Mouse (Mus musculus) CH12.LX (cell line): ENCODE results near the gene Kcnk18. TPM values are rescaled to one million over a fixed set of nuclear protein-coding genes. Genes with fewer than 3 reads are reported as not detected.

Experiments used
- DNase-seq: peaks from one replicate; pipeline ENCODE4 v3.0.0-alpha.2; 2013; ENCODE audit errors: extremely low read depth
- H3K27ac ChIP-seq: 2 replicates; pipeline ENCODE4 v1.5.1; 2012; ENCODE audit warnings: low read depth, mild to moderate bottlenecking, control low read depth, moderate library complexity; ENCODE audit not compliant: insufficient read depth
- H3K27me3 ChIP-seq: replicated peaks from 2 replicates; pipeline ENCODE3; 2012; ENCODE audit warnings: inconsistent platforms
- H3K36me3 ChIP-seq, 2 experiments: replicated peaks in 1 of 2; 2 replicates each; pipeline versions ENCODE3 to v1.6.1; 2012; ENCODE audit warnings: inconsistent platforms in 1 of 2, low read length in 1 of 2, mild to moderate bottlenecking in 1 of 2, mixed read lengths in 1 of 2, moderate library complexity in 1 of 2; ENCODE audit not compliant: control insufficient read depth in 1 of 2, insufficient read depth in 1 of 2
- H3K4me1 ChIP-seq, 2 experiments: 2 replicates each; pipeline ENCODE4 v1.6.1; 2012; ENCODE audit warnings: inconsistent platforms in 1 of 2, moderate library complexity in 1 of 2; ENCODE audit not compliant: insufficient read depth in 2 of 2, control insufficient read depth in 1 of 2
- H3K4me2 ChIP-seq: 2 replicates; pipeline ENCODE4 v1.6.1; 2012; ENCODE audit warnings: low read depth, mild to moderate bottlenecking, control low read depth; ENCODE audit not compliant: poor library complexity, insufficient read depth, severe bottlenecking
- H3K4me3 ChIP-seq, 3 experiments: fragments of 150-350 bp in 1 of 3; sonication (generic) in 1 of 3; replicated peaks in 1 of 3; 2 replicates each; pipeline versions ENCODE3 to v1.5.1; 2011 to 2012; ENCODE audit warnings: low read depth in 2 of 3, low read length in 2 of 3, mild to moderate bottlenecking in 2 of 3, moderate library complexity in 2 of 3, control low read depth in 1 of 3, improper control_type of control experiment in 1 of 3, inconsistent platforms in 1 of 3, mixed read lengths in 1 of 3; ENCODE audit not compliant: poor library complexity in 1 of 3
- H3K79me2 ChIP-seq: replicated peaks from 2 replicates; pipeline ENCODE4 v1.6.1; 2012; ENCODE audit warnings: mild to moderate bottlenecking, moderate library complexity; ENCODE audit not compliant: control insufficient read depth, poor library complexity, insufficient read depth, severe bottlenecking; ENCODE audit errors: extremely low read depth
- H3K9ac ChIP-seq: 2 replicates; pipeline ENCODE4 v1.6.1; 2012; ENCODE audit warnings: low read depth, mild to moderate bottlenecking, control low read depth, moderate library complexity; ENCODE audit not compliant: insufficient read depth
- H3K9me3 ChIP-seq: replicated peaks from 2 replicates; pipeline ENCODE3; 2012; ENCODE audit warnings: low read length, inconsistent platforms, mixed read lengths
- BHLHE40 ChIP-seq: IDR thresholded peaks from 2 replicates; pipeline ENCODE4 v1.6.1; 2011; ENCODE audit warnings: mild to moderate bottlenecking, low read depth, low read length, improper control_type of control experiment
- E2F4 ChIP-seq: IDR thresholded peaks from 2 replicates; pipeline ENCODE4 v1.6.1; 2011; ENCODE audit warnings: low read depth, low read length, improper control_type of control experiment; ENCODE audit not compliant: insufficient replicate concordance
- ELF1 ChIP-seq: IDR thresholded peaks from 2 replicates; pipeline ENCODE4 v1.6.1; 2014; ENCODE audit warnings: low read depth, mild to moderate bottlenecking, inconsistent platforms, low read length, improper control_type of control experiment
- EP300 ChIP-seq: IDR thresholded peaks from 2 replicates; pipeline ENCODE4 v1.6.1; 2011; ENCODE audit warnings: low read length, improper control_type of control experiment
- GABPA ChIP-seq: IDR thresholded peaks from 2 replicates; pipeline ENCODE4 v1.6.1; 2012; ENCODE audit warnings: low read depth, low read length, improper control_type of control experiment, inconsistent platforms; ENCODE audit not compliant: insufficient replicate concordance
- HCFC1 ChIP-seq: IDR thresholded peaks from 2 replicates; pipeline ENCODE4 v1.6.1; 2012; ENCODE audit warnings: low read depth, mild to moderate bottlenecking, inconsistent platforms, low read length, improper control_type of control experiment
- JUN ChIP-seq: IDR thresholded peaks from 2 replicates; pipeline ENCODE4 v1.6.1; 2011; ENCODE audit warnings: low read depth, mild to moderate bottlenecking, low read length, improper control_type of control experiment, moderate library complexity; ENCODE audit not compliant: insufficient read depth
- JUND ChIP-seq: conservative IDR thresholded peaks from 2 replicates; pipeline ENCODE4 v1.6.1; 2011; ENCODE audit warnings: low read depth, low read length, improper control_type of control experiment
- KAT2A ChIP-seq: IDR thresholded peaks from 2 replicates; pipeline ENCODE4 v1.6.1; 2012; ENCODE audit warnings: low read length, improper control_type of control experiment, inconsistent platforms; ENCODE audit not compliant: insufficient replicate concordance
- MAX ChIP-seq: IDR thresholded peaks from 2 replicates; pipeline ENCODE4 v1.6.1; 2011; ENCODE audit warnings: low read length, improper control_type of control experiment
- MEF2A ChIP-seq: IDR thresholded peaks from 2 replicates; pipeline ENCODE4 v1.6.1; 2014; ENCODE audit warnings: low read depth, mild to moderate bottlenecking, inconsistent platforms, low read length, improper control_type of control experiment, borderline replicate concordance
- MYC ChIP-seq: IDR thresholded peaks from 2 replicates; pipeline ENCODE4 v1.6.1; 2011; ENCODE audit warnings: low read depth, mild to moderate bottlenecking, improper control_type of control experiment, low read length
- PAX5 ChIP-seq: IDR thresholded peaks from 2 replicates; pipeline ENCODE4 v1.6.1; 2012; ENCODE audit warnings: low read length, inconsistent platforms, mixed read lengths
- POLR2A ChIP-seq: IDR thresholded peaks from 2 replicates; pipeline ENCODE4 v1.6.1; 2011; ENCODE audit warnings: low read depth, mild to moderate bottlenecking, improper control_type of control experiment, low read length
- POLR2AphosphoS2 ChIP-seq: IDR thresholded peaks from 2 replicates; pipeline ENCODE4 v1.6.1; 2011; ENCODE audit warnings: low read depth, low read length, improper control_type of control experiment
- RCOR1 ChIP-seq: conservative IDR thresholded peaks from 2 replicates; pipeline ENCODE4 v1.6.1; 2012; ENCODE audit warnings: low read depth, mild to moderate bottlenecking, inconsistent platforms, low read length, improper control_type of control experiment
- SIN3A ChIP-seq: IDR thresholded peaks from 2 replicates; pipeline ENCODE4 v1.6.1; 2012; ENCODE audit warnings: low read length, improper control_type of control experiment, inconsistent platforms
- TBP ChIP-seq: conservative IDR thresholded peaks from 2 replicates; pipeline ENCODE4 v1.6.1; 2011; ENCODE audit warnings: low read depth, low read length, improper control_type of control experiment
- TCF12 ChIP-seq: IDR thresholded peaks from 2 replicates; pipeline ENCODE4 v1.6.1; 2014; ENCODE audit warnings: low read depth, mild to moderate bottlenecking, inconsistent platforms, low read length, improper control_type of control experiment
- UBTF ChIP-seq: IDR thresholded peaks from 2 replicates; pipeline ENCODE4 v1.6.1; 2012; ENCODE audit warnings: low read depth, mild to moderate bottlenecking, inconsistent platforms, low read length, improper control_type of control experiment, moderate library complexity
- USF1 ChIP-seq: IDR thresholded peaks from 2 replicates; pipeline ENCODE4 v1.6.1; 2014; ENCODE audit warnings: low read depth, mild to moderate bottlenecking, inconsistent platforms, low read length, improper control_type of control experiment
- ZNF384 ChIP-seq: IDR thresholded peaks from 2 replicates; pipeline ENCODE4 v1.6.1; 2012; ENCODE audit warnings: low read depth, low read length, improper control_type of control experiment, inconsistent platforms
- dilution Hi-C: fragments of 300-500 bp; cut with MboI; formaldehyde crosslinking; loops from 2 replicates; pipeline ENCODE4 v1.14.3; 2020; ENCODE audit warnings: low sequenced_read_pairs; ENCODE audit not compliant: extremely low pct_unique_long_range_greater_than_20kb, extremely low pct_ligation_motif_present
- in situ Hi-C: fragments of 300-500 bp; cut with MboI; formaldehyde crosslinking; loops from 3 replicates; pipeline ENCODE4 v1.14.3; 2019; ENCODE audit warnings: low sequenced_read_pairs, low pct_ligation_motif_present, low pct_unique_long_range_greater_than_20kb, mixed read lengths
- polyA plus RNA-seq: library from polyadenylated mRNA; unstranded; fragments of >175 nt; gene quantifications from 2 replicates; pipeline ENCODE4 v1.2.1, GENCODE M21; 2012; ENCODE audit warnings: low read depth; ENCODE audit not compliant: insufficient read length
- total RNA-seq, 2 experiments: library from RNA; depleted of rRNA; stranded (reverse); fragments of 300-350 nt in 1 of 2; fragments of >200 nt in 1 of 2; gene quantifications; 2 replicates each; pipeline ENCODE4 v1.2.3; 2012 to 2014

Kcnk18 gene
- total and polyA plus RNA-seq, 3 experiments = not detected

GRCm38 (mm10) chr19:59232786-59233185 lies 13.8 kb downstream of the Kcnk18 start:
- no peaks in the 10 kb centered on the region for H3K79me2 ChIP-seq
- TF ChIP-seq ZNF384 = no peak
- TF ChIP-seq POLR2AphosphoS2 = no peak
- TF ChIP-seq BHLHE40 = no peak
- no peak for TF ChIP-seq GABPA
- no peak for TF ChIP-seq POLR2A
- no peak for TF ChIP-seq TCF12
- no peak for TF ChIP-seq UBTF
- no peak for TF ChIP-seq PAX5
- no peak for TF ChIP-seq HCFC1
- no peak for TF ChIP-seq MEF2A
- no peak for TF ChIP-seq KAT2A
- TF ChIP-seq E2F4 = no peak
- no peaks in the 10 kb centered on the region for H3K27me3 ChIP-seq
- H3K4me3 ChIP-seq = no peak overlapping the region
- dilution Hi-C loops = no loop called here
- in situ Hi-C loops = no loop called here
- H3K9me3 ChIP-seq = peaks cover 2% of the 10 kb centered on the region
- no peaks in the 10 kb centered on the region for H3K36me3 ChIP-seq
- no peak overlapping the region for H3K27ac ChIP-seq
- H3K4me1 ChIP-seq = peaks cover 0 to 7% of the 10 kb centered on the region in 2 experiments; a peak in 2 of 4 replicates
- DNase-seq = no peak
- H3K4me2 ChIP-seq = no peak overlapping the region
- H3K9ac ChIP-seq = no peak overlapping the region

GRCm38 (mm10) chr19:59235001-59235400 lies 16.0 kb downstream of the Kcnk18 start:
- no peak for DNase-seq
- Histone ChIP-seq H3K9ac (no peak overlapping the region), H3K9me3 (peaks cover 2% of the 10 kb centered on the region), H3K36me3 (no peaks in the 10 kb centered on the region), H3K79me2 (no peaks in the 10 kb centered on the region), H3K4me3 (no peak overlapping the region), H3K4me2 (no peak overlapping the region), H3K27me3 (no peaks in the 10 kb centered on the region), H3K4me1 (peaks cover 0 to 7% of the 10 kb centered on the region in 2 experiments; a peak in 2 of 4 replicates), H3K27ac (no peak overlapping the region)
- dilution Hi-C loops (no loop called here), in situ Hi-C loops (no loop called here)
- TF ChIP-seq EP300 = no peak
- TF ChIP-seq BHLHE40 = no peak
- no peak for TF ChIP-seq PAX5
- no peak for TF ChIP-seq MYC
- no peak for TF ChIP-seq HCFC1
- TF ChIP-seq SIN3A = no peak
- TF ChIP-seq USF1 = no peak
- no peak for TF ChIP-seq JUND
- no peak for TF ChIP-seq E2F4
- TF ChIP-seq RCOR1 = no peak
- TF ChIP-seq TBP = no peak
- no peak for TF ChIP-seq MAX
- no peak for TF ChIP-seq POLR2A
- no peak for TF ChIP-seq TCF12
- TF ChIP-seq ELF1 = no peak
- TF ChIP-seq JUN = no peak
